Mouse (Mus musculus) thymus, adult 2 months (tissue): ENCODE measurements around the gene Brca1. TPM values are rescaled to one million over a fixed set of nuclear protein-coding genes. Genes with fewer than 3 reads are reported as not detected.

ENCODE experiments used
- DNase-seq: peaks from one replicate; pipeline ENCODE4 v3.0.0; 2021
- H3K27ac ChIP-seq: fragments of 200-500 bp; 2 replicates; pipeline ENCODE4 v1.5.1; 2012; ENCODE audit warnings: low read length, control low read depth; ENCODE audit not compliant: control insufficient read depth, insufficient read depth
- H3K27me3 ChIP-seq: fragments of 200-500 bp; 2 replicates; pipeline ENCODE4 v1.6.1; 2012; ENCODE audit warnings: mild to moderate bottlenecking, low read length, moderate library complexity, mixed read lengths; ENCODE audit not compliant: control insufficient read depth, insufficient read depth
- H3K36me3 ChIP-seq: fragments of 200-500 bp; 2 replicates; pipeline ENCODE4 v1.6.1; 2012; ENCODE audit warnings: mild to moderate bottlenecking, low read length, moderate library complexity; ENCODE audit not compliant: control insufficient read depth, insufficient read depth
- H3K4me1 ChIP-seq: fragments of 200-500 bp; replicated peaks from 2 replicates; pipeline ENCODE4 v1.6.1; 2012; ENCODE audit warnings: low read length; ENCODE audit not compliant: control insufficient read depth, insufficient read depth
- H3K4me3 ChIP-seq: fragments of 200-500 bp; 2 replicates; pipeline ENCODE4 v1.5.1; 2012; ENCODE audit warnings: mild to moderate bottlenecking, low read length, control low read depth, moderate library complexity; ENCODE audit not compliant: control insufficient read depth, insufficient read depth
- CTCF ChIP-seq: fragments of 200-500 bp; IDR thresholded peaks from 2 replicates; pipeline ENCODE4 v1.5.1; 2012; ENCODE audit warnings: mild to moderate bottlenecking, control low read depth, low read length, moderate library complexity, borderline replicate concordance; ENCODE audit not compliant: control insufficient read depth, poor library complexity, insufficient read depth; ENCODE audit errors: extremely low read depth
- POLR2A ChIP-seq: fragments of 200-500 bp; IDR thresholded peaks from 2 replicates; pipeline ENCODE4 v1.6.1; 2012; ENCODE audit warnings: mild to moderate bottlenecking, low read length, control low read depth, moderate library complexity; ENCODE audit not compliant: control insufficient read depth, poor library complexity, insufficient read depth; ENCODE audit errors: extremely low read depth
- WGBS: fragments of 180-500 bp; shearing (Covaris S2); methylation state at CpG from one replicate; pipeline ENCODE4 v1.1.7; 2018; 5-methylcytosine and 5-hydroxymethylcytosine counted together
- polyA plus RNA-seq: library from polyadenylated mRNA; depleted of rRNA; stranded (reverse); fragments of >200 nt; gene quantifications from 2 replicates; pipeline ENCODE4 v1.2.3, GENCODE M21; 2012

Gene Brca1
- polyA plus RNA-seq, 1 experiment: 4.3 TPM

- Histone ChIP-seq H3K4me1 (no peaks in the 10 kb centered on the region), H3K27me3 (no peaks in the 10 kb centered on the region), H3K4me3 (no peak overlapping the region), H3K36me3 (peaks cover 4% of the 10 kb centered on the region; the same call in 1 of the 2 replicates), H3K27ac (no peak overlapping the region)
- WGBS: 91% methylated on average over 5 of the region's 5 CpGs
- TF ChIP-seq CTCF: no peak
- no peak for TF ChIP-seq POLR2A
- DNase-seq: no peak
These were observed 32.8 kb downstream of the Brca1 start for GRCm38 (mm10) chr11:101518937-101519336.

- no peak overlapping the region for H3K27ac ChIP-seq
- no peaks in the 10 kb centered on the region for H3K4me1 ChIP-seq
- DNase-seq: no peak
- no peak overlapping the region for H3K4me3 ChIP-seq
- peaks cover 19% of the 10 kb centered on the region; the same call in 1 of the 2 replicates for H3K36me3 ChIP-seq
- H3K27me3 ChIP-seq: no peaks in the 10 kb centered on the region
- TF ChIP-seq CTCF (no peak), POLR2A (no peak)
- whole genome bisulfite sequencing: 98% methylated on average over 7 of the region's 7 CpGs
These were observed 44.7 kb downstream of the Brca1 start for GRCm38 (mm10) chr11:101507090-101507489.

- no peak for DNase-seq
- Histone ChIP-seq H3K4me1 (no peaks in the 10 kb centered on the region), H3K27me3 (no peaks in the 10 kb centered on the region), H3K4me3 (no peak overlapping the region), H3K27ac (no peak overlapping the region), H3K36me3 (peaks cover 20% of the 10 kb centered on the region; the same call in 1 of the 2 replicates)
- TF ChIP-seq POLR2A: no peak
- TF ChIP-seq CTCF: no peak
- 98% methylated on average over 5 of the region's 5 CpGs for WGBS
These were observed 45.4 kb downstream of the Brca1 start for GRCm38 (mm10) chr11:101506269-101506780.

- no peak for TF ChIP-seq CTCF
- TF ChIP-seq POLR2A: no peak
- peaks cover 17% of the 10 kb centered on the region for H3K36me3 ChIP-seq
- H3K27ac ChIP-seq: no peak overlapping the region
- H3K27me3 ChIP-seq: no peaks in the 10 kb centered on the region
- no peak for DNase-seq
- no peaks in the 10 kb centered on the region for H3K4me1 ChIP-seq
- WGBS: 92% methylated on average over 6 of the region's 6 CpGs
- H3K4me3 ChIP-seq: no peak overlapping the region
These were observed 65.6 kb downstream of the Brca1 start for GRCm38 (mm10) chr11:101486126-101486525.

GRCm38 (mm10) chr11:101485509-101486028 is 66.2 kb downstream of the Brca1 start:
- no peak for TF ChIP-seq POLR2A
- no peak for TF ChIP-seq CTCF
- Histone ChIP-seq H3K4me3 (no peak overlapping the region), H3K27ac (no peak overlapping the region), H3K36me3 (peaks cover 17% of the 10 kb centered on the region), H3K27me3 (no peaks in the 10 kb centered on the region), H3K4me1 (no peaks in the 10 kb centered on the region)
- 89% methylated on average over 6 of the region's 6 CpGs for WGBS
- no peak for DNase-seq

GRCm38 (mm10) chr11:101484814-101485213 is 66.9 kb downstream of the Brca1 start:
- Histone ChIP-seq H3K36me3 (peaks cover 14% of the 10 kb centered on the region), H3K27me3 (no peaks in the 10 kb centered on the region), H3K27ac (no peak overlapping the region), H3K4me1 (no peaks in the 10 kb centered on the region), H3K4me3 (no peak overlapping the region)
- TF ChIP-seq POLR2A (no peak), CTCF (no peak)
- WGBS: 86% methylated on average over 7 of the region's 7 CpGs
- DNase-seq: no peak
